Mouse (Mus musculus) lung, postnatal 10 days (tissue): ENCODE results near the gene Mr1.
A peak's percentile ranks its signal among the peaks of the same experiment; 100 is the strongest.

Experiments used
- DNase-seq: peaks from one replicate; pipeline ENCODE4 v3.0.0; 2021

Gene Mr1

GRCm38 (mm10) chr1:155093971-155094707 lies 52.5 kb downstream of the Mr1 start:
- DNase-seq: no peak

DNA sequence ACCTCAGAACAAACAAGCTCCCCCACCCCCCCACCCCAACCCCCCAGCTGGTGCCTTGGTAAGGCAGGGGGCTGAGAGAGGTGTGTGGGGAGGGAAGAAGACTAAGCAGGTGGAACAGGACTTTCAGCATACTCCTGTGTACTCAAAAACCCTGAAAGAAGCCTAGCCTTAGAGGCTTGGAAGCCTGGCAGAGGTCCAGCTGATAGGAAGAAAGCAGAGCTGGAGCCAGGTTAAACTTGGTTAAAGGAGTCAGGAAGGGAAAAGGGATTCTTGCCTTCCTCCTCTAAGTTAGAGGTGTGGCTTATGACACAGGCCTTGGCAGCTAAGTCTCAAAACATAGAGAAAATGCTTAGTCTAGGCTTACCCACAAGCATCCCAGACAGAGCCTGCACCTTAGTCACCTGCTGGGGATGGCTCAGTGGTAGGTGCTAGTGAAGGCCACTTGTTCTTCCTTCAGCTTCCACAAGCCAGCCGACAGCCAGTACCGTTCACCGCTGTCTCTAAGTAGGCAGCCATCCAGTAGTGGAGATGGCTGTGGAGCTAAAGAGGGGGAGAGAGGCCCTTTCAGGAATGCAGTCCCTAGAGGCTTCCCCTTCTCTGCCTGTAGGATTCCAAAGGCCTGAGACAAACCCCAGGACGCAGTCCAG lies 53.3 kb downstream of the Mr1 start:
- peak; percentile 73 for DNase-seq

DNA sequence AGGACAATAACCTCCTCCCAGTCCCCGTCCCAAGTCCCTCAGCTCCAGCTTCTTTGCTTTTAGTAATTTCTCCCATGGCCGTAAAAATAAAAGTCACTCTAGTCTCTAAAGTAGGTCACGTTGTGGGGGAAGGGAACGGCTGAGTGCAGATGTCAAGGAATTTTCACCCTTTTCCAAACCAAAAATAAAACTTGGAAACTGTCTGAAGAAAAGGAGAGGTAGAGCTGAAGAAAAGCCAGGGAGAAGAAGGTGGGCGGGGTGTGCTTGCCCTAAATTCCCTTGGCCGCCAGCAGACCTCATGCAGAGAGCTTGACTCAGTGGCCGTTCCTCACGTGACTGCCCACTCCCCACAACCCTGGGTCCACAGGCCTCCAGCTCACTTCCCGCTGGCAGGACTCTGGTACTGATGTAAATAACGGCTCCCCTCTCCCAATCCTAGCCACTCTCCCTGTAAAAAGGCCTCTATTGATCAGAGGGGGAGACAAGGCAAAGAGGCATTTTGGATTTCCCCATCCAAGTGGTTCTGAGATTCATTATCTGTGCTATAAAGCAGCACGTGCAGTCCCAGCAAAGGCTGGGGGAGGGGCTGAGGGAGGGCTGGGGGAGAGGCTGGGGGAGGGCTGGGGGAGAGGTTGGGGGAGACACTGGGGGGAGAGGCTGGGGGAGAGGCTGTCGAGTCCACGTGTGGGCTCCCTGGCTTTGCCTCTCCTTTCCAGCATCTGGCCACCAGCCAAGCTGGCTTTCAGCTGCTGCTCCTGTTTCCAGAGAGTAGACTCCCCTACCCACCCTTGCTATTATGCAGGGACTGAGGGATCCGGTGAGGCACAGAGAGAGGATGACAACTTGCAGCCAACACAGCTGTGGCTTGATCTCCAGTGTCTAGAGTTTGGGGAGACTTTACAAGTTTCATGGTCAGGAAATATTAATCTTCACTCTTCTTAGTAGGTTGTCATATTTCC lies 54.5 kb downstream of the Mr1 start:
- peak; percentile 82 for DNase-seq

- peak; percentile 46 for DNase-seq
Measured at GRCm38 (mm10) chr1:155091374-155091841, 55.2 kb downstream of the Mr1 start.

- no peak for DNase-seq
Measured at GRCm38 (mm10) chr1:155090736-155091135, 55.9 kb downstream of the Mr1 start.

GRCm38 (mm10) chr1:155090327-155090726 lies 56.3 kb downstream of the Mr1 start:
- no peak for DNase-seq

- peak; percentile 50 for DNase-seq
Measured at GRCm38 (mm10) chr1:155088847-155089603, 57.6 kb downstream of the Mr1 start.

DNA sequence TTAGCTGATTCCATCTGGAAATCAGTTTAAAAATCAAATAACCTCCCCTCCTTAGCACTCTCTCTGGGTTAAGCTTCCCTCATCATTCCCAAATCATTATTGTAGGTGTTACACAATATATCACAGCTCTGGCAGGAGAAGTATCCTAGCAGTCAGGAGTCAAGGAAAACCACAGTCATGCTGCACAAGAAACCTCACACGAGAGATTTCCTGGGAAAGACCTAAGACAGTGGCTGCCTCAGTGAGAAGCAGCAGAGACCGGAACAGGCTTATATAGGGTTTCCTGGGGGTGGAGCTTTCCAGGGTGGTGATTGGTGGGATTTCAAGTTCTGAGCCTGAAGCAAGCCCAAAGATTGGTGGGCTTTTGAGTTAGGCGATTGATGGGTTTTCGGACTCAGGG lies 58.6 kb downstream of the Mr1 start:
- DNase-seq: no peak

DNA sequence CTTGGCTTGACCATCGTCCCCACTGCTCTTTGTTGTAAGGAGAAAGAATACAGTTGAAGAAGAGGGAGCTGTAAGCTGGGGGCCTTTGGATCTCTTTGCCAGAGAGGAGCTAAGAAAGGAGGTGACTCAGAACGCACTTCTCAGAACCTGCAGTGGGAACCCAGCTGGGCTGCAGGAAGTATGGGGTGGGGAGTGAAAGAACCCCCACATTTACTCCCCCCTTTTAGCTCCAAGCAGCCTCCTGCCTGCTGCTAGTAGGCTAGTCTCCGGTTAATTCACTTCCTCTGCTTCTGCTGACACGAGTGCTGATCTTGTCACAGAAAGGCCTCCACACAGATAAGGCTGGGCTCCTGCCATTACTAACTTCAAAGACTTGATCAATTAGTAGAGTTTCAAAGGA lies 59.7 kb downstream of the Mr1 start:
- DNase-seq: peak; percentile 21

GRCm38 (mm10) chr1:155086416-155086815 lies 60.2 kb downstream of the Mr1 start:
- no peak for DNase-seq

GRCm38 (mm10) chr1:155084839-155085238 lies 61.8 kb downstream of the Mr1 start:
- DNase-seq: peak; percentile 51

DNA sequence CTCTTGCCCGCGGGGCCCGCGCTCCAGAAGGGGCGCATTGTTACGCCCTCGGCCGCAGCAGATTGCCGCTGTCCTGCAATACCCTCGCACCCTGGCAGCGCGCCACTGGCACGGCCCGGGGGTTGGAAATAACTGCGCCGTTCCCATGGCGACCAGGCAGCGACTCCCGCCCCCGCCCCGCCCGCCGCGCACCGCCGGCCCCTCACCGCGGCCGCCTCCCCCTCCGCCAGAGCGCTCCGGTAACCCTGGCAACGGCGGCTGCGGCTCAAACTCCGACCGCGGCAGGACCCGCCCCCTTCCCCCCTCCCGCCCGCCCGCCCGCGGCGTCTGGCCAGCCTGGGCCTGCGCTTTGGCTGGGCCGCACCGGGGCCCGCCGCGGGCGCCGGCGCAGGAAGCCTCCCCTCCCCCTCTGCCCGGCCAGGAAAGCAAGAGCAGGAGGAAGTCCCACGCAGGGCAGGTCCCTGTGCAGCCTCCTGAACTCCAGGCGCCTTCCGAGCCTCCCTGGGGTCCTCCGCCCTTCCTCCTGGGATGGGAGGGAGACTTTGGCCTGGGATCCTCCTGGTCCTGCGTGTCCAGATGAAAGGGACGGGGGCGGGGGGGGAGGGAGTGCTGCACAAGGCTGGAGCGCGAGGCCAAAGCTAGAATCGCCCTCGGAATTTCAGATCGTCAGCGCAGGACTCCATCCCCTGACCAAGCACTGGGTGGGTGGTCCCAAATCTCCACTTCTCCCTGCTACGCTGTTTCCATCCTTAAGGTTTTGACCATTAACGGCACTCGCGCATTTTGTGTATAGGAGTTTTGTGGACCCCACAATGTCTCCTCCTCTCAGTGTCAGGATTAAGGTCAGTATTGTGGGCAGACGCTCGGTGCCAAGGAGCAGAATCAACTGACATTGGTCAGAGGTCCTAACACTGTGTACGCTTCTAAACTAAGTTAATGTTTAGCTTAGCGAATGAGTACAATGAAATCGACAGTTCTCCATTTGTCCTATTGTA lies 63.0 kb downstream of the Mr1 start:
- DNase-seq: peak; percentile 98

DNA sequence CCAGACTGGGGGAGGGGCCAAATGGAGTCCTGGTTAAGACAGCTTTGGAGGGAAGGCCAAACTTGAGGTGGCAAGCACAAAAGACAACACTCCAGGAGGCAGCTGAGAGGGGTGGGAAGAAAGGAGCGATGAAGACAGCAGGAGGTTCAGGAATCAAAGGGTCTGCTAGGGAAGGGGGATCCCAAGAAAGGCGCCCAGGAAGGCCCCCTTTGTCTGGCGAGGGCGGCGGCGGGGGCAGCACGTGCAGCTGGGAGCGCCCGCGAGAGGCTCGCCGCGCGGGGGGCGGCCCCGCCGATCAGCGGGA lies 63.7 kb downstream of the Mr1 start:
- DNase-seq: peak; percentile 82

- peak; percentile 61 for DNase-seq
Measured at GRCm38 (mm10) chr1:155082158-155082964, 64.3 kb downstream of the Mr1 start.

DNA sequence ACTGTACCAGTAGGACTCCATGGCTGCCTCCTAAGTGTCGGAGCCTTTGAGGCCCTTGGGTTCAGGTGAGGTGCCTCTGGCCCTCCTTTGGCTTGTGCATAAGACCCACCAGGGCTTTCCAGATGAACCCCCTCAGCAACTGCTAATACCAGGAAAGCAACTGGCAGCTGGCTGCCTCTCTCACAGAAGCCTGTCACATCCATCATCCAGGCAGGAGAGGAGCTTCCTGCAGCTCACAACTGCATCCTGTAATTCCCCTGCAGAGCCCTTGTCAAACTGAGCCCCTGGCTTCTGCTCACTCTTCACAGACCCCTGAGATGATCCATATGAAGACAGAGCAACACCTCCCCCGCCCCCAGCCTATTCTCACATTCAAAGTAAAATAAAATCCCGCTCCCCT lies 68.9 kb downstream of the Mr1 start:
- peak; percentile 32 for DNase-seq
